Mouse (Mus musculus): ENCODE measurements around the gene Agtr1a.

GRCm38 (mm10) chr13:30331061-30331460 is 5.2 kb upstream of the Agtr1a start:
- TF ChIP-seq POLR2A (IDR thresholded peaks at IDR 0.05; ENCODE audit: insufficient read length, low read depth) (no peak), E2F4 (IDR thresholded peaks at IDR 0.05; ENCODE audit: insufficient read depth) (no peak), MAX (IDR thresholded peaks at IDR 0.05; ENCODE audit: low read depth) (no peak), MYOG (IDR thresholded peaks at IDR 0.05; ENCODE audit: control insufficient read depth in 1 of 3, insufficient read depth in 1 of 3, insufficient read length in 2 of 3, low read depth in 2 of 3) (no peak), USF1 (IDR thresholded peaks at IDR 0.05; ENCODE audit: low read depth) (no peak), MYOD1 (IDR thresholded peaks at IDR 0.05; ENCODE audit: control insufficient read depth in 1 of 3, insufficient read length in 2 of 3, low read depth in 2 of 3) (no peak)

Data from myocyte (in vitro differentiated cells).